Mouse (Mus musculus) E14TG2a.4 (cell line): ENCODE data around the gene Olfr456.

Experiments used
- CTCF ChIP-seq: conservative IDR thresholded peaks from 2 replicates; pipeline ENCODE4 v1.5.1; 2014; ENCODE audit warnings: low read length
- POU5F1 ChIP-seq: IDR thresholded peaks from 2 replicates; pipeline ENCODE4 v1.6.1; 2014; ENCODE audit warnings: low read length, borderline replicate concordance

DNA sequence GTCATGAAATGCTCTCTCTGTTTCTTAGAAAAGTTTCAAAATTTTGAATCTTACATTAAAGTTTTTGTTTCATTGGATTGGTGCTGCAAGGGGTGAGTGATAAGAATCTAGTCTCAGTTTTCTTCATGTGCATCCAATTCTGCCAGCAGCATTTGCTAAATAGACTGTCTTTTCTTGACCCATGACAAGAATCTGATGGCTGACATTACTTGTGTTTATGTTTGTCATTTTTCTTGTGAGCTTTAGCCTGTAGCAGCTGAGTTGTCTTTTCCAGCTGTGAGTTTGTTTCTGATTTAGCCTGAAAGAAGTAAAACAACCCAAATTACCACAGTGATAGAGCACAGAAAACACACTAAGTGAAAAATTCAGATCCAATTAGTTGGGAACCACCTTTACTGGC, 2.4 kb downstream of the Olfr456 start:
- TF ChIP-seq CTCF = no peak
- TF ChIP-seq POU5F1 = no peak
